Mouse (Mus musculus): Measurements from ENCODE around the gene Olfr1424. TPM values are rescaled to one million over a fixed set of nuclear protein-coding genes. Genes with fewer than 3 reads are reported as not detected.

The Olfr1424 gene
- not detected for polyA plus RNA-seq (2015; fragmentation: Illumina TruSeq; extraction: RNeasy Lipid Tissue Mini Kit (QIAGEN cat#74804); ENCODE audit: insufficient read depth, low read depth, low replicate concordance)

GRCm38 (mm10) chr19:12062582-12062981 is at the start of gene Olfr1424:
Olfr1424 (minus strand) TSS chr19:12062682.

GRCm38 (mm10) chr19:12103234-12103633 is 40.8 kb upstream of the Olfr1424 start, which contains the start of gene Olfr1427:
Olfr1427 (minus strand) TSS chr19:12103334.

GRCm38 (mm10) chr19:12091913-12092312 is 29.4 kb upstream of the Olfr1424 start, which contains the start of gene Olfr1426:
Olfr1426 (minus strand) TSS chr19:12092013.

GRCm38 (mm10) chr19:12077631-12078030 is 15.1 kb upstream of the Olfr1424 start, which contains the start of gene Olfr1425:
Olfr1425 (minus strand) TSS chr19:12077731.

GRCm38 (mm10) chr19:12041217-12041616 is 21.3 kb downstream of the Olfr1424 start, which contains the start of gene Olfr1423:
Olfr1423 (minus strand) TSS chr19:12041317.

Other genes starting within 250 kb of the Olfr1424 start
- 4.8 TPM for gene Stx3, start 243.3 kb downstream of the Olfr1424 start, polyA plus RNA-seq (2015; fragmentation: Illumina TruSeq; extraction: RNeasy Lipid Tissue Mini Kit (QIAGEN cat#74804); ENCODE audit: insufficient read depth, low read depth, low replicate concordance)
- not detected for gene Olfr1417, start 223.5 kb downstream of the Olfr1424 start, polyA plus RNA-seq (2015; fragmentation: Illumina TruSeq; extraction: RNeasy Lipid Tissue Mini Kit (QIAGEN cat#74804); ENCODE audit: insufficient read depth, low read depth, low replicate concordance)
- not detected for gene Olfr1418, start 201.6 kb downstream of the Olfr1424 start, polyA plus RNA-seq (2015; fragmentation: Illumina TruSeq; extraction: RNeasy Lipid Tissue Mini Kit (QIAGEN cat#74804); ENCODE audit: insufficient read depth, low read depth, low replicate concordance)
- gene Olfr1419, start 187.6 kb downstream of the Olfr1424 start, polyA plus RNA-seq (2015; fragmentation: Illumina TruSeq; extraction: RNeasy Lipid Tissue Mini Kit (QIAGEN cat#74804); ENCODE audit: insufficient read depth, low read depth, low replicate concordance), result not detected
- gene Olfr1420, start 176.1 kb downstream of the Olfr1424 start, polyA plus RNA-seq (2015; fragmentation: Illumina TruSeq; extraction: RNeasy Lipid Tissue Mini Kit (QIAGEN cat#74804); ENCODE audit: insufficient read depth, low read depth, low replicate concordance), result not detected
- gene Patl1, start 150.3 kb downstream of the Olfr1424 start, polyA plus RNA-seq (2015; fragmentation: Illumina TruSeq; extraction: RNeasy Lipid Tissue Mini Kit (QIAGEN cat#74804); ENCODE audit: insufficient read depth, low read depth, low replicate concordance), result 5.2 TPM
- gene Osbp, start 96.7 kb downstream of the Olfr1424 start, polyA plus RNA-seq (2015; fragmentation: Illumina TruSeq; extraction: RNeasy Lipid Tissue Mini Kit (QIAGEN cat#74804); ENCODE audit: insufficient read depth, low read depth, low replicate concordance), result 9.6 TPM
- not detected for gene Olfr1423, start 21.4 kb downstream of the Olfr1424 start, polyA plus RNA-seq (2015; fragmentation: Illumina TruSeq; extraction: RNeasy Lipid Tissue Mini Kit (QIAGEN cat#74804); ENCODE audit: insufficient read depth, low read depth, low replicate concordance)
- gene Olfr1425, start 15.0 kb upstream of the Olfr1424 start, polyA plus RNA-seq (2015; fragmentation: Illumina TruSeq; extraction: RNeasy Lipid Tissue Mini Kit (QIAGEN cat#74804); ENCODE audit: insufficient read depth, low read depth, low replicate concordance), result not detected
- gene Olfr1426, start 29.3 kb upstream of the Olfr1424 start, polyA plus RNA-seq (2015; fragmentation: Illumina TruSeq; extraction: RNeasy Lipid Tissue Mini Kit (QIAGEN cat#74804); ENCODE audit: insufficient read depth, low read depth, low replicate concordance), result not detected
- gene Olfr1427, start 40.7 kb upstream of the Olfr1424 start, polyA plus RNA-seq (2015; fragmentation: Illumina TruSeq; extraction: RNeasy Lipid Tissue Mini Kit (QIAGEN cat#74804); ENCODE audit: insufficient read depth, low read depth, low replicate concordance), result not detected
- gene Olfr1428, start 53.2 kb upstream of the Olfr1424 start, polyA plus RNA-seq (2015; fragmentation: Illumina TruSeq; extraction: RNeasy Lipid Tissue Mini Kit (QIAGEN cat#74804); ENCODE audit: insufficient read depth, low read depth, low replicate concordance), result not detected
- not detected for gene Olfr76, start 60.5 kb upstream of the Olfr1424 start, polyA plus RNA-seq (2015; fragmentation: Illumina TruSeq; extraction: RNeasy Lipid Tissue Mini Kit (QIAGEN cat#74804); ENCODE audit: insufficient read depth, low read depth, low replicate concordance)
- gene Olfr1555-ps1, start 107.4 kb upstream of the Olfr1424 start, polyA plus RNA-seq (2015; fragmentation: Illumina TruSeq; extraction: RNeasy Lipid Tissue Mini Kit (QIAGEN cat#74804); ENCODE audit: insufficient read depth, low read depth, low replicate concordance), result not detected
- not detected for gene Olfr1431, start 138.0 kb upstream of the Olfr1424 start, polyA plus RNA-seq (2015; fragmentation: Illumina TruSeq; extraction: RNeasy Lipid Tissue Mini Kit (QIAGEN cat#74804); ENCODE audit: insufficient read depth, low read depth, low replicate concordance)
- gene Olfr1432, start 169.9 kb upstream of the Olfr1424 start, polyA plus RNA-seq (2015; fragmentation: Illumina TruSeq; extraction: RNeasy Lipid Tissue Mini Kit (QIAGEN cat#74804); ENCODE audit: insufficient read depth, low read depth, low replicate concordance), result not detected
- not detected for gene Olfr262, start 179.0 kb upstream of the Olfr1424 start, polyA plus RNA-seq (2015; fragmentation: Illumina TruSeq; extraction: RNeasy Lipid Tissue Mini Kit (QIAGEN cat#74804); ENCODE audit: insufficient read depth, low read depth, low replicate concordance)
- not detected for gene Olfr235, start 198.3 kb upstream of the Olfr1424 start, polyA plus RNA-seq (2015; fragmentation: Illumina TruSeq; extraction: RNeasy Lipid Tissue Mini Kit (QIAGEN cat#74804); ENCODE audit: insufficient read depth, low read depth, low replicate concordance)
- gene Olfr1434, start 217.2 kb upstream of the Olfr1424 start, polyA plus RNA-seq (2015; fragmentation: Illumina TruSeq; extraction: RNeasy Lipid Tissue Mini Kit (QIAGEN cat#74804); ENCODE audit: insufficient read depth, low read depth, low replicate concordance), result not detected
- not detected for gene Olfr1436, start 236.4 kb upstream of the Olfr1424 start, polyA plus RNA-seq (2015; fragmentation: Illumina TruSeq; extraction: RNeasy Lipid Tissue Mini Kit (QIAGEN cat#74804); ENCODE audit: insufficient read depth, low read depth, low replicate concordance)

Measured in pancreas, adult 10 weeks (tissue).